Mouse (Mus musculus): ENCODE measurements at regions not wholly inside any gene's neighbourhood (a gene's known extent, or its start where the extent isn't known, plus 50 kb on each side); places are given as distances from the start of the nearest gene placed in this dataset.

DNA sequence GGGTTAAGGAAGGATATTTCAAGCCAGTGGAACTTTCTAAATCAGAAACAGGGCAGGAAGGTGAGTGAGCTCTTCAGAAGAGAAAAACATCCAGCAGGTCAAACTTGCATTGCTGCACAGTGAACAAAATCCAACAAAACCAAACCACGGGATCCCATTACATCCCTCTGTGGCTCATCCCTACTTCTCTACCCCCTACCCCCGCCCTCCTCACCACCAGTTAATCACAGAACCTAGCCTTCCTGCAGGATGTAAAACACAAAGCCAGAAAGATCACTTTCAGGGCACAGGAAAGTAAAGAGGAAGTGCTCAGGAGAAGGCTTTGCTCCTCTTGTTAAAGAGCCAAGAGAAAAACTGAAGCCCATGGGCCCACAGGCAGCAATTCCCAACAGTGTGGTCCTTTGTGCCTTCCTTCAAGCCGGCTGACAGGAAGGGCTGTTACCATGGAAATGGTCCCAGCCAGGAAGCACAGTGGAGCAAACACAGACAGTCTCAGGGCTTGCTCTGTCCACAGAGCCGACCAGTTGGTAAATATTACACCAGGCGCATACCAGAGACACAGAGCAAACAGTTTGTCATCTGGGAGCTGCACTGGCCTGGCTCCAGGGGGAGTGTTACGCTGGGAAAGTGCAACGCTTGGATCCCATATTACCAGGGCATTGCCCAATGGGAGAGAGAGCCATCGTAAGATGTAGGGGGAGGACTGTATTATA lies 63.2 kb upstream of the Lmcd1 start:
- DNase-seq (ENCODE audit: extremely low read depth), result no peak
- H3K36me3 ChIP-seq (replicated peaks in 1 of 2; ENCODE audit: control insufficient read depth in 1 of 2, insufficient read depth in 1 of 2, low read length in 1 of 2), result no peaks in the 10 kb centered on the region
- no peak overlapping the region for H3K27ac ChIP-seq (ENCODE audit: insufficient read depth, low read depth)
- no peak overlapping the region for H3K4me3 ChIP-seq (replicated peaks in 1 of 3; ENCODE audit: low read depth in 2 of 3, low read length in 2 of 3, poor library complexity in 1 of 3)
- no peaks in the 10 kb centered on the region for H3K4me1 ChIP-seq (ENCODE audit: control insufficient read depth in 1 of 2, insufficient read depth in 2 of 2)
- H3K4me2 ChIP-seq (ENCODE audit: insufficient read depth, low read depth, poor library complexity, severe bottlenecking), result no peak overlapping the region
- dilution Hi-C loops (cut with MboI; ENCODE audit: extremely low pct_ligation_motif_present, extremely low pct_unique_long_range_greater_than_20kb, low sequenced_read_pairs), result no loop called here
- no peaks in the 10 kb centered on the region for H3K79me2 ChIP-seq (replicated peaks; ENCODE audit: control insufficient read depth, extremely low read depth, insufficient read depth, poor library complexity, severe bottlenecking)
- H3K9ac ChIP-seq (ENCODE audit: insufficient read depth, low read depth), result no peak overlapping the region
- in situ Hi-C loops (cut with MboI; ENCODE audit: low pct_ligation_motif_present, low pct_unique_long_range_greater_than_20kb, low sequenced_read_pairs), result loop anchor here (5.0 kb wide), 1 partner anchor 152 kb away; no protein-coding TSS in a partner anchor
- TF ChIP-seq E2F4 (IDR thresholded peaks at IDR 0.05; ENCODE audit: insufficient replicate concordance, low read depth, low read length), result no peak
- TF ChIP-seq BHLHE40 (IDR thresholded peaks at IDR 0.05; ENCODE audit: low read depth, low read length), result no peak
- peaks cover 28% of the 10 kb centered on the region for H3K9me3 ChIP-seq (replicated peaks; ENCODE audit: low read length)
- H3K27me3 ChIP-seq (replicated peaks), result peaks cover 4% of the 10 kb centered on the region

DNA sequence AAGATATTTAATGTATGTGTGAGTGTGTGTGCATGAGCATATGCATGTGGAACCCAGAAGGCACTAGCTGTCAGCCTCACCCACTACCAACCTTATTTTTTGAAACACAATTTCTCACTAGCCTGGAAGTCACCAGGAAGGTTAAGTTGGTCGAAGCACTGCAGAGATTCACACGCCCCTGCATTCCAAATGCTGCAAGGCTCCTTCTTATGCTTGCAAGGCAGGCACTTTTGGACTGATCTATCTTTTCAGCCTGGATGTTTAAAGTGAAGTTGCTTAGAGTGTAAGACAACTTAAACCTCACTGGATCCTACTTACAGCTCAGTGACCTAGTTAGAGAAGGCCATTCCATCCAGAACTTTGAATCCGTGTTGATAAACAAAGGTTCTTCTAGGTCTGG lies 56.7 kb upstream of the Lmcd1 start:
- peaks cover 29% of the 10 kb centered on the region for H3K9me3 ChIP-seq (replicated peaks; ENCODE audit: low read length)
- H3K4me1 ChIP-seq (ENCODE audit: control insufficient read depth in 1 of 2, insufficient read depth in 2 of 2), result no peaks in the 10 kb centered on the region
- H3K4me3 ChIP-seq (replicated peaks in 1 of 3; ENCODE audit: low read depth in 2 of 3, low read length in 2 of 3, poor library complexity in 1 of 3), result no peak overlapping the region
- H3K79me2 ChIP-seq (replicated peaks; ENCODE audit: control insufficient read depth, extremely low read depth, insufficient read depth, poor library complexity, severe bottlenecking), result no peaks in the 10 kb centered on the region
- H3K36me3 ChIP-seq (replicated peaks in 1 of 2; ENCODE audit: control insufficient read depth in 1 of 2, insufficient read depth in 1 of 2, low read length in 1 of 2), result no peaks in the 10 kb centered on the region
- in situ Hi-C loops (cut with MboI; ENCODE audit: low pct_ligation_motif_present, low pct_unique_long_range_greater_than_20kb, low sequenced_read_pairs) (no loop called here), dilution Hi-C loops (cut with MboI; ENCODE audit: extremely low pct_ligation_motif_present, extremely low pct_unique_long_range_greater_than_20kb, low sequenced_read_pairs) (no loop called here)
- DNase-seq (ENCODE audit: extremely low read depth), result no peak
- no peak overlapping the region for H3K27ac ChIP-seq (ENCODE audit: insufficient read depth, low read depth)
- H3K4me2 ChIP-seq (ENCODE audit: insufficient read depth, low read depth, poor library complexity, severe bottlenecking), result no peak overlapping the region
- TF ChIP-seq JUN (IDR thresholded peaks at IDR 0.05; ENCODE audit: insufficient read depth, low read depth, low read length) (no peak), JUND (conservative IDR thresholded peaks at IDR 0.05; ENCODE audit: low read depth, low read length) (no peak), BHLHE40 (IDR thresholded peaks at IDR 0.05; ENCODE audit: low read depth, low read length) (no peak), ELF1 (IDR thresholded peaks at IDR 0.05; ENCODE audit: low read depth, low read length) (no peak), TCF12 (IDR thresholded peaks at IDR 0.05; ENCODE audit: low read depth, low read length) (no peak), SIN3A (IDR thresholded peaks at IDR 0.05; ENCODE audit: low read length) (no peak), MAFK (IDR thresholded peaks at IDR 0.05; ENCODE audit: insufficient replicate concordance, low read length) (no peak), KAT2A (IDR thresholded peaks at IDR 0.05; ENCODE audit: insufficient replicate concordance, low read length) (no peak), UBTF (IDR thresholded peaks at IDR 0.05; ENCODE audit: low read depth, low read length) (no peak), RCOR1 (conservative IDR thresholded peaks at IDR 0.05; ENCODE audit: low read depth, low read length) (no peak), TBP (conservative IDR thresholded peaks at IDR 0.05; ENCODE audit: low read depth, low read length) (no peak), MAX (IDR thresholded peaks at IDR 0.05; ENCODE audit: low read length) (no peak)
- no peaks in the 10 kb centered on the region for H3K27me3 ChIP-seq (replicated peaks)
- H3K9ac ChIP-seq (ENCODE audit: insufficient read depth, low read depth), result no peak overlapping the region

Measured in CH12.LX (cell line).